Mouse (Mus musculus) heart, adult 2 months (tissue): Measurements from ENCODE around the gene Fads2.

Experiments used
- EP300 ChIP-seq: fragments of 200-500 bp; IDR thresholded peaks from 2 replicates; pipeline ENCODE4 v1.6.1; 2011; ENCODE audit warnings: low read depth, low read length, control low read depth; ENCODE audit not compliant: insufficient read depth
- POLR2A ChIP-seq: fragments of 200-500 bp; IDR thresholded peaks from 2 replicates; pipeline ENCODE4 v1.6.1; 2011; ENCODE audit warnings: mild to moderate bottlenecking, low read depth, low read length, control low read depth; ENCODE audit not compliant: insufficient read depth

DNA sequence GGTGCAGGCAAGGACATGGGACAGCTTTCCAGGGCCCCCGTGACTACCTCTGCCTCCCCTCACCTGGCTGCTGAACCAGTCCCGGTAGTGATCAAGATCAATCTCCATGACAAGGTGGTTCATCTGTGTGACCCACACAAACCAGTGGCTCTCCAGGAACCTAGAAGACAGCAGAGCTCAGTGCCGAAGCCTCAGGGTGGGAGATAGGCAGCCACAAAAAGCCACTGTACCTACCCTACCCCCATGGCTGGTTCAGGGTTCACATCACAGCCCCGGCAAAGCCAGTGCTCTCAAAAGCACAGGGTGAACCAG, 35.4 kb downstream of the Fads2 start:
- TF ChIP-seq POLR2A, result no peak
- no peak for TF ChIP-seq EP300
